Mouse (Mus musculus): ENCODE results near the gene Crybb3.

The Crybb3 gene

DNA sequence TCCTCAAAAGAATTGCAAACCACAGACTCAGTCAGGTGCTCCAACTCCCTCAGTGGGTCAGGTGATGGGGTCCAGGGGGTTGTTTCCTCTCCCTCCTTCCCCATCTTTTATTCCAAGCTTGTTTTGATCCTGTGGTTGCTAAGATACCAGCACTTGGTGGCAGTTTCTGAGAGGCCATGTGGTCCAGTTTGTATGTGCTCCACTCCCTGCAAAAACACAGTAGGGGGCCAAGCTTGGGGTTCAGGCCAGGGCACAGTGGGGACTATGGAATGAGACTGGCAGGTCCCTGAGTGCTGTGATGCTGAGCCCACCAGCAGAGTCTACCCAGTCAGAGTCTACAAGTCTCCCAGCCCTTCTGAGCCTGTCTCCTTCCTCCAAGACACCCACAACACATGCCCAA, 31.5 kb downstream of the Crybb3 start:
- DNase-seq (ENCODE audit: low spot score in 2 of 2), result no peak

GRCm38 (mm10) chr5:113045511-113046273, 35.7 kb downstream of the Crybb3 start:
- DNase-seq (ENCODE audit: low spot score in 2 of 2), result no peak

DNA sequence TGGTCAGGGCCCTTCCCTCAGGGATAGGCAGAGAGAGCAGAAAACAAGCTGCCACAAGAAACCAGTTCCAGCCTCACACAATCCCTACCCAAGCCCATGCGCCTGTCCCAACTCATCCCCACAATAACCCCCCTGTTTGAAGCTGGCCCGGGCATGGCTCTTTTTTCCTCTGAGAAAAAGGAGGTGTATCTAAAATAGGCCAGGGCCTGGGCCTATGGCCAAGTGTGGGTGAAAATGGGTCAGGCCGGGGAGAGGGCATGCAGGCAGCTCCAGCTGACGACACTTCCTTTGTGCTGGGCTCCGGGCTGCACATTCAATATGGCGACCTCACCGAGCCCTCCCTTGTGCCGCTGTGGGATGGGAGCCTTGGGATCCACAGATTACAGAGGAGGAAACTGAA, 37.9 kb downstream of the Crybb3 start:
- DNase-seq (ENCODE audit: low spot score in 2 of 2), result no peak

GRCm38 (mm10) chr5:113041567-113042071, 39.8 kb downstream of the Crybb3 start:
- no peak for DNase-seq (ENCODE audit: low spot score in 2 of 2)

- no peak for DNase-seq (ENCODE audit: low spot score in 2 of 2)
These were observed 40.6 kb downstream of the Crybb3 start for GRCm38 (mm10) chr5:113040776-113041175.

- no peak for DNase-seq (ENCODE audit: low spot score in 2 of 2)
These were observed 42.8 kb downstream of the Crybb3 start for GRCm38 (mm10) chr5:113038601-113039000.

- no peak for DNase-seq (ENCODE audit: low spot score in 2 of 2)
These were observed 46.0 kb downstream of the Crybb3 start for GRCm38 (mm10) chr5:113035094-113036047.

GRCm38 (mm10) chr5:113031201-113031754, 50.1 kb downstream of the Crybb3 start:
- DNase-seq (ENCODE audit: low spot score in 2 of 2), result no peak

- no peak for DNase-seq (ENCODE audit: low spot score in 2 of 2)
These were observed 51.3 kb downstream of the Crybb3 start for GRCm38 (mm10) chr5:113030082-113030481.

- no peak for DNase-seq (ENCODE audit: low spot score in 2 of 2)
These were observed 54.7 kb downstream of the Crybb3 start for GRCm38 (mm10) chr5:113026706-113027105.
